Mouse (Mus musculus): ENCODE results near the gene Jak1.

Jak1 gene

DNA sequence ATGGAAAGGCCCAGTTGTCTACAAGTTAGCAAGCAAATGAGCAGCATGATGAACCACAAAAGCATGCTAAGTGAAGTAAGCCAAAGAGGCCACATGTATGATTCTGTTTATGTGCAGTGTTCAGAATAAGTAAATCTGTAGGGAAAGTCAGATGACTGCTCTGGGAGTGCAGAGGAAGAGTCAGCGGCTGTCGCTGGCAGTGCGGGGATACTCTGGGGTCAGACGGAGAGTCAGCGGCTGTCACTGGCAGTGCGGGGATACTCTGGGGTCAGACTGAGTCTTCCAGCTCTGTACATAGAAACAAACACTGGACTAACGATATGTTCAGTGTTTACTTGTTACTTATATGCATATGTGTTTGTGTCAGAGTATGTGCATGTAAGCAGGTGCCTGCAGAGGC lies 120.3 kb downstream of the Jak1 start:
- no peak for DNase-seq (ENCODE audit: low spot score)

DNA sequence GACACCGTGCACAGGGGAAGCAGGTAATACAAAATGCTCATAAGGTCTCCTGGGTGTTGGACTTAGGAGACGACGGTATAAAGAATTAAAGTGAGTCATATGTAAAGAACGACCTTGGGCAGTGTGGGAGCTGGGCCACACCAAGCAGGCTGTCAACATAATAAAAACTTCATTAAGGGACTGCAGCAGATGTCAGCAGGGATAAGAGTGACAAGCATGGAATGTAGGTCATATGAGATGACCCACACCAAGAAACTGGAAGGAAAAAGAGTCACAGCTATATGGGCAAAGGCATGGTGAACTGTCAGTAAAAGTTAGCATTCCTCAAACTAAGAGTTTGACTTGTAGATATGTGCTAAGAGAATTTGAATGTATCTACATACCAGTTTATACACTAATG lies 120.7 kb downstream of the Jak1 start:
- no peak for DNase-seq (ENCODE audit: low spot score)

DNA sequence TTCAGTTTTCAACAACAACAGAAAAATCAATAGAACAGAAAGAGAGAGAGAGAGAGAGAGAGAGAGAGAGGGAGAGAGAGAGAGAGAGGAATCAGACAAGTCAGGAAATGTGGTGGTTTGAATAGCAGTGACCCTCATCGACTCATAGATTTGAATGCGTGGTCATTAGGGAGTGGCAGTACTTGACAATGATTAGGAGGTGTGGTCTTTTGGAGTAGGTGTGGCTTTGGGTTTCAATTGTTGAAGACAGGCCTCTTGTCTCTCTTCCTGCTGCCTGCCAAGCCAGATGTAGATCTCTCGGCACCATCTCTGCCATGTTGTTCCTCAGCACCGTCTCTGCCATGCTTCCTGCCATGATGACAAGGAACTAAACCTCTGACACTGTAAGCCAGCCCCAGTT lies 121.2 kb downstream of the Jak1 start:
- no peak for DNase-seq (ENCODE audit: low spot score)

DNA sequence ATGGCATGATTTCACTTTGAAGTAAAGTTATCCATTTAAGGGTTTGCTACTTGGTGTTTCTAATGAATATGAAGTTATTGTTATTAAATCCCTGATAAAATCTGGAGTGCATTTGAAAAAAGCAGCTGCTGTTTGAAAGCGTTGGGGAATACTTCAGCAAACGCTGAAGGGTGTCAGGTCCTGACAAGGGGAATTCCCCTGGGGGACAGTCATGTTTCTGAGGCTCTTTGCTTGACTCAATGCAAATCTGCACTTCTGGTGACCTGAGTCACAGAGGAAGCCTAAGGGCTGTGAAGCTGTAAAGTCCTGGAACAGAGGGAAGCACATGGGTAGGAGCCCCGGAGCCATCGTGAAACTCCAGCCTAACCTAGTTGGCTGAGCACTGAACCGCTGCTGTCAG lies 123.3 kb downstream of the Jak1 start:
- no peak for DNase-seq (ENCODE audit: low spot score)

DNA sequence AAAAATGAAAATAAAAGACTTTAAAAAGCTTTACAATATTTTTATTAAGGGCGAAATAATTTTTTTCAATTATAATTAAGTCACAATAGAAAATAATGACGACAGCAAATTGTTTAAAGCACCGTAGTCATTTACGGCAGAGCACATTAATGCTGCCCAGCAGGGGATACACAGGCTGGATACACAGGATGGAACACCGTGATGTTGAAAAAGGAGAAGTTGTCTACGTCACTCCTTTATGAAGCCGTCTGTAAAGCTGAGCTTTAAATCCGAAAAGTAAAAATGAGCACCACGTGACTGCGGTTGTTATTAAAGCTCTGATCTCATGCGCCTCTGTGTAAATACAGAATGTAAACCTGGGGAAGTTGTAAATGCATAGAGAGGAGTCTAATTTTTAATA lies 127.1 kb downstream of the Jak1 start:
- no peak for DNase-seq (ENCODE audit: low spot score)

DNA sequence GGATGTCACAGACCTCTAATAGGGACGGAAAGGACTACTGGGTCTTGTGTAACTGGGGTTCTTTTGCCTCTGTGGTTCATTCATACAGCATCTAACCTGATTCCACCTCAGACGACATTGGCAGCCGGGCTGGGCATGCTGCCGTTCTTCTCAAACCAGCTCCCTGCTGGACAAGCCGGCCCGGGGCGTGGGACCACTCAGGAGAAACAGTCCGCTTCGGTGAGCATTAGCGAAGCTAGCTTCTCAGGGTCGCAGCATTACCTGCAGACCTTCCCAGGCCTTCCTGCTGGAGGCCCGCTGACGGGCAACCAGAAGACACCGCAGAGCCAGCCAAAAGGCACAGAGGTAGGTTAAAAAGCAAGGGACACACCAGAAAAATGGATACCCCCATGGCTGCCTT lies 129.2 kb downstream of the Jak1 start:
- no peak for DNase-seq (ENCODE audit: low spot score)

DNA sequence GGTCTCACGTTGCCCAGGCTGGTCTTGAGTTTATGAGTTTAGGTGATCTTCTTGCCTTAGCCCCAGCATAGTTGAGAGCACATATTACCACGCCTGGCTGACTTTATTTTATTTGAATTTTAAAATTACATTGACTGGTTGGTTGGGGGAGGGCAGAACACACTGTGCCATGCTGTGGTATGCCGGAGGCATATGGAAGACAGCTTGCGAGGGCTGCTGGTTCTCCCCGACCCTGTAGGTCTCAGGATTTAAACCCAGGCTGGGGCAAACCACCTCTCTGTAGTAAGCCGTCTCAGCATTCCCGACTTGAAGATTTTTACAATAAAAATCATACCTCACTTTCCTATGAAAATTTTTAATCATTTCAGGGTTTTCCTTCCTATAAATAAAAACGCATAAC lies 130.1 kb downstream of the Jak1 start:
- DNase-seq (ENCODE audit: low spot score), result no peak

DNA sequence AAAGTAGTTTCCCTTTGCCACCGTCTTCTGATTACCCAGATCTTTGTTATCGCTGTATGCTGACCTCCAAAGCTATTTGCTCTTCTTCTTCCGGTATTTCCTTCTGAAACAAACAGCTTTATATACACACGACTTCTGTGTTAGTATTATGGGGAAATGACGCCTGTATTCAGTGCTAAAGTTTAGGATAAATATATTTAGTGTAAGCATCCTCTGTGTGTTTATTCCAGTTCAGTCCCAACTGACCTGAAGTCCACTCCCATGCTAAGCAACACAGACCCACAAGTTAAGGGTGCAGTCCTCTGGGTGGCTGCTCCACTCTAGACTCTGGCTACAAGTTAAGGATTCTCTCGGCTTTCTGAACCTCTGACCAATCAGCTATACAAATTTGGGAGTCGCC lies 144.1 kb downstream of the Jak1 start:
- no peak for DNase-seq (ENCODE audit: low spot score)

DNA sequence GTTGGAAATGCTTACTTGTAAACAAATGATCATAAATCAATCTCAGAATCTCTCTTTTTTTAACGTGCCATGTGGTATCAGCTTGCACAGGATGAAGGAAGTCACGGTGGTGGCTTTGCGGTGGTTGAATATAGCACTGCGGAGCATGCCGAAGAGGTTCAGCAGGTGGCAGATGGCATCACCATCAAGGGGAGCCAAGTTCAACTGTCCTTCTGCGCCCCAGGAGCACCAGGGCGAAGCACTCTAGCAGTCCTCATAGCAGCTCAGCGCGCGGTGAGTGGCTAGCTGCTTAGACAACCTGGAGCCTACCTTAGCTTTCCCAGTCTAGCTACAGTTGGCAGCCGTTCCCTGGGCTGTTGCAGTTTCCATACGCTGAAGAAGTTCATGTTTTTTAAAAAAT lies 158.0 kb downstream of the Jak1 start:
- DNase-seq (ENCODE audit: low spot score), result no peak

All from ovary, adult 18-20 months (tissue).